Mouse (Mus musculus): Measurements from ENCODE around the gene Dusp8.

Dusp8 gene

DNA sequence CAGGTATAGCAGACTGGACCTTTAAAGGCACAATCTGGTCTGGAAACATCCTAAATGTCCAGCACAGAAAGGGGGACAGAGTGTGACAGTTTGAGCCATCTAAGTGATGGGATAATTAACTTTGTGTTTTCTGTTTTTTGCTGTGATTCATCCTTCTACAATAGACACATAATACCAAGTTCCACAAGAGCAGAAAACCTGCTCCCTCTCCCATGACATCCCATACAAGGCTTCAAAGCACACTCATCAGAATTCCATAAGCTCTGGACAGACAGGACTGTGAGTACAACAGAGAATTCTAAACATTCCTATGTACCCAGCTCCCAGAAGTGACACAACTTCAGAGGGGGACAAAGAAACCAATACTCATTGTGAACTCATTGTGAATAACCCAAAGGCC, 45.1 kb downstream of the Dusp8 start:
- DNase-seq (ENCODE audit: low spot score in 2 of 2) = no peak

DNA sequence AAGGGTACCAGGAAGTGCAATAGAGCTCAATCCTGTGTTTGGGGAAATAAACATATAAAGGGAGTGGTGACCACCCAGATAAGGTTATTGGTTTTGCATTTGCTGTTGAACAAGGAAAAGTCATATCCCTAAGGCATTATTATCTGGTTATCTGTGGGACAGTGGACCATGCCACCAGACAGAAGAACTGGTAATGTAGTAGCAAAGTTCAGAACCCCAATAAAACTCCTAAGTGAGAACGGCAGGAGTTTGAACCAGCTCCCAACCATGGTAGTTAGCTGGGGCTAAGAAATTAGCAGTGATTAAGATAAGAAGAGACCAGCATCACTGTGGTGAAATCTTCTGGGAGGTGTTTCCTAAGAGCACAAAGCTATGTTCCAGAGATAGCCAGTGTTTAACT, 49.7 kb downstream of the Dusp8 start:
- no peak for DNase-seq (ENCODE audit: low spot score in 2 of 2)

DNA sequence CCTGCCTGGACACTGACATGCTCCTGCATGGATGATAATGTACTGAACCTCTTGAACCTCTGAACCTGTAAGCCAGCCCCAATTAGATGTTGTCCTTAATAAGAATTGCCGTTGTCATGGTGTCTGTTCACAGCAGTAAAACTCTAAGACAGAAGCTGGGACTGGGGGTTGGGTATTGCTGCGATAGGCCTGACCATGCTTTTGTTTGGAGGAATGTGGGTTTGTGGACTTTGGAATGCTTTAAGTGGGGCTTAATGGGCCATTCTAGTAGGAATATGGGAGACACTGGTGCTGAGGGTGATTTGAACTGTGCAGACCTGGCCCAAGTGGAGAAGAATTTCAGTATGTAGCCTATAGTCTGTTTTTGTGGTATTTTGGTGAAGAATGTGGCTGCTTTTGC, 50.3 kb downstream of the Dusp8 start:
- DNase-seq (ENCODE audit: low spot score in 2 of 2) = no peak

DNA sequence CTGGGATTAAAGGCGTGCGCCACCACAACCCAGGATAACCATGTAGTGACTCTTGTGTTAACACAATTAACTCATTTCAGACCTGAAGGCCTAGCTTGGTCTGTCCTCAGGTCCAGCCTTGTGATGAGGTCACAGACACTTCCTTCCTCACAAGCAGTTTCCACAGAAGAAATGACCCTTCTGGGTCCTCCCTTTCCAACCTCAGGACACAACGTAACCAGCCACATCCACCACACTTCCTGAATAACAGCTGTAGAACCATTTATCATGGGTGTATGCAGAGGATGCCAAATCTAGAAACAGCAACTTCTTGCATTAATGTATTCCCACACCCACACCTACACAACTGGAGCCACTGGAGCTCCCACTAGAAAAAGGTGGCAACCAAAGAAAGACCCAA, 54.9 kb downstream of the Dusp8 start:
- no peak for DNase-seq (ENCODE audit: low spot score in 2 of 2)

DNA sequence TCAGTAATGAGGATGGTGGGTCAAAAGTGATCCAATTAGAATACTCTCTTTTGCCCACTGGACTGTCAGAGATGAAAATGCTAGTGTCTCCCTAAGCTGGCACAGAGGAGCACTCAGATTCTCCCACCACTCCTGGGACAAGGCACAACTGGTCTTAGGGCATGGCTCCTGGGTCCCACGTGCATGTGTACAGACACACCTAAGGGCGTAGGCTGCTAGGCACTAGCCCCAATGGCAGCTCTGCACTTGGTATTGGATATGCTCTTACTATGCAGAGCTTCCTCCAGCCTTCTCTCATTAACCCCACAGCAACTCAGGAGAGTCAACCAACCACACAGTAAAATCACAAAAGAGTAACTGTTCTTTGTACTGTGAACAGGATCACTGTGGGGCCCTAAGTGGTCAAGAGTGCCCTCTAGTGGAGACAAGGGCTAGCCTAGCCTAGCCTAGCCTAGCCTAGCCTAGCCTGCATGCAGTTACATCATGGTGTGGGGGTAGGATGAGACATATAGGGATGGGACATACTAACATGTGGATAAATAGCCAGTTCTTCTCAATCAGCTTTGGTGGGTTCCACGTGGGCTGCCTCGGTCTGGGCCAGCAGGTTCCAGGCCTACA, 58.0 kb downstream of the Dusp8 start:
- peak in 1 of 2 experiments; percentile 23 for DNase-seq (ENCODE audit: low spot score in 2 of 2)

DNA sequence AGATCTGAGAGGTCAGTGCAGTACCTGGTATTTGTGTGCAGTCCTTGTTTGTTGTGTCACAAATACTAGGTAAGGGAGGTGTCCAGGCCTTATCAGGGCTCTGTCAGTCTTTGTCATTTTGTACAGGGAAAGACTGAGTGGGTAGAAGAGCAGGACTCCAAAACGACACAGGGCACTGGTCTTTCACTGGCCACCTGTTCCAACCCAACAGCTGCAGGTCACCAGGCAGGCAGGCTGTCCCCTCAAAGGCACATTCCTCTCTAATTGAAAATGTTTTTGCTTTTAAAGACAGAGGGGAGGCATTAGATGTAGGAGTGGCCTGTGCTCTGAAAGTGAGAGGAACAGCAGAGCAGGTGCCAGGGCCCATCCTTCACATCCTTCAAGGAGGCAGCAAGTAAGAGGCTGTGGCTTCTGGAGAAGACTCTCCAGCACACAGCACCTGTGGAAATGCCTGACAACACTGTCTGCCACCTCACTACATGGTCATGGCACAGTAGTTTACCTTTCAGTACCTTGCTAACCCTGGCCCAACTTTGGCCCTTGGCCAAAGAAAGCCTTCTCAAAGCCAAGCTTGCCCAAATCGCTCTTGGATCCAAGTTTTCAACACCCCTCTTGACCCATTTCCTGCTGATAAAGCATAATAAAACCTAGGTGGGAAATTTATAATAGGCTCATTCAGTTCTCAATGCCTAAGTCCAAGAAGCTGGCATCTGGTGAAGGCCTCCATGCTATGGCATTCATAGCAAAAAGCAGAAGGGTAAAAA, 60.4 kb downstream of the Dusp8 start:
- no peak for DNase-seq (ENCODE audit: low spot score in 2 of 2)

DNA sequence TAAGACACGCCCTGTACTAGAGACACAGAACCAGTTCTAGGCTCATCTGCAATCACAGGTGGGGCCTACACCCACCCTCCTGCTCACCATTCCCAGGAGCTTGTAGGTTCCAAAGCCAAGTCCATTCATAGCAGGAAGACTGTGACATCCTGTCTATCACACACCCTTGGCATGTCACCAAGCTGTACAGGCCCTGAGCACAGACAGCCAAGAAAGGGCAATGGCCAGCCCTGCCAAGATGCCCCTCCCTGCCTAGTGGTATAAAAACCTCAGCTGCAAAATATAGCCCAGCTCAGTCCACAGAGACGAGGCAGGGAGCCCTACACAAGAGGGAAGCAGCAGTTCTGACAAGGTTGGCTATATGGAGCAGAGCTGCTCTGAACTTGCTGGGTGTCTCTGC, 61.4 kb downstream of the Dusp8 start:
- no peak for DNase-seq (ENCODE audit: low spot score in 2 of 2)

DNA sequence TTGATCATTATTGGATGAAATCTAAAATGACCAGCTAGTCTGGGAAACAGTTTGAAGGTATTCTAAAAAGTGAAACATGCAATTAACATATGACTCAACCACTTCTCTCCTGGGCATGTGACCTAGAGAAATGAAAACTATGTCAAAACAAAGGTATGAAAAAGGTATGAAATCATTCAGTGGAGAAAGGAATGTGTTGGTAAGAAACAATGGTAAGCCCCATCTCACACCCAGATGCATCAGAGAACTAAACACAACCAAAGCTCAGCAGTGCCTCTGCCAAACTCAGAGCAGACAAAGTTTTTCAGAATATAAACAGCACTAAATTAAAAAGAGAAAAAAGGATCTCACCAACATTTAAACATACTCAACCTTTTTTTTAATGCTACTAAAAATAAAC, 65.6 kb downstream of the Dusp8 start:
- no peak for DNase-seq (ENCODE audit: low spot score in 2 of 2)
